Mouse (Mus musculus) lung, embryonic 14.5 days (tissue): Measurements from ENCODE around the gene Clns1a. TPM values are rescaled to one million over a fixed set of nuclear protein-coding genes. Genes with fewer than 3 reads are reported as not detected.

Experiments used
- ATAC-seq: fragments of 200-750 bp; cut with Nextera tagmentation; 2 replicates; pipeline ENCODE4 v1.8.0; 2017; ENCODE audit warnings: mild to moderate bottlenecking, moderate TSS enrichment, moderate library complexity; ENCODE audit not compliant: insufficient read depth
- DNase-seq: peaks from one replicate; pipeline ENCODE4 v3.0.0-alpha.2; 2015
- H3K27ac ChIP-seq: fragments of 300-500 bp; sonication (generic); 2 replicates; pipeline ENCODE4 v1.5.1; 2014; ENCODE audit warnings: low read depth, mild to moderate bottlenecking, moderate library complexity
- H3K27me3 ChIP-seq: fragments of 300-500 bp; sonication (generic); 2 replicates; pipeline ENCODE4 v1.6.1; 2014; ENCODE audit warnings: low read length, control low read depth; ENCODE audit not compliant: insufficient read depth
- H3K36me3 ChIP-seq: fragments of 300-500 bp; sonication (generic); 2 replicates; pipeline ENCODE4 v1.6.1; 2014; ENCODE audit warnings: control low read depth; ENCODE audit not compliant: insufficient read depth
- H3K4me1 ChIP-seq: fragments of 300-500 bp; sonication (generic); 2 replicates; pipeline ENCODE4 v1.6.1; 2014; ENCODE audit warnings: antibody characterized with exemption, control low read depth; ENCODE audit not compliant: insufficient read depth
- H3K4me2 ChIP-seq: fragments of 300-500 bp; sonication (generic); 2 replicates; pipeline ENCODE4 v1.6.1; 2014; ENCODE audit warnings: mild to moderate bottlenecking
- H3K4me3 ChIP-seq: fragments of 300-500 bp; sonication (generic); 2 replicates; pipeline ENCODE4 v1.5.1; 2014; ENCODE audit warnings: low read depth, low read length
- H3K9ac ChIP-seq: fragments of 300-500 bp; sonication (generic); 2 replicates; pipeline ENCODE4 v1.6.1; 2014
- H3K9me3 ChIP-seq: fragments of 300-500 bp; sonication (generic); 2 replicates; pipeline ENCODE4 v1.6.1; 2016; ENCODE audit warnings: low read depth, low read length, control low read depth
- CTCF ChIP-seq: IDR thresholded peaks from 2 replicates; pipeline ENCODE4 v1.5.1; 2016; ENCODE audit warnings: antibody characterized with exemption, low read depth
- WGBS: fragments of 180-500 bp; shearing (Covaris S2); extraction: QIAGEN DNeasy Blood & Tissue Kit; methylation state at CpG from one replicate; pipeline ENCODE4 v1.1.7; 2014; 5-methylcytosine and 5-hydroxymethylcytosine counted together
- polyA plus RNA-seq: library from polyadenylated mRNA; unstranded; fragments of >200 nt; fragmentation: Nextera tagmentation; extraction: Ambion mirVana; gene quantifications from 2 replicates; pipeline ENCODE4 v1.2.1, GENCODE M21; 2014

The Clns1a gene
- polyA plus RNA-seq, 1 experiment from 2014 or later = 213 TPM

GRCm38 (mm10) chr7:97737638-97738456 is 41.4 kb downstream of the Clns1a start, which contains the start of gene Aqp11:
Aqp11 (minus strand) TSS chr7:97738289.
- Histone ChIP-seq H3K4me3 (peak within 1 kb of the TSS; percentile 57), H3K27me3 (peaks cover 10% of the 10 kb centered on the region; the same call in 1 of the 2 replicates), H3K36me3 (no peaks in the 10 kb centered on the region), H3K27ac (0 out of 2 replicates have a peak within 1 kb of the TSS, but pooled peaks have one; percentile 5), H3K4me1 (no peaks in the 10 kb centered on the region), H3K9ac (peak within 1 kb of the TSS; percentile 52), H3K9me3 (no peaks in the 10 kb centered on the region), H3K4me2 (peak within 1 kb of the TSS; percentile 95)
- ATAC-seq (peak; percentile 95), DNase-seq (peak; percentile 95)
- WGBS = under 1% methylated on average over 59 of the region's 64 CpGs
- no peak for TF ChIP-seq CTCF

- Histone ChIP-seq H3K9ac (no peak overlapping the region), H3K9me3 (no peaks in the 10 kb centered on the region), H3K4me3 (no peak overlapping the region), H3K27ac (no peak overlapping the region), H3K4me1 (no peaks in the 10 kb centered on the region), H3K4me2 (no peak overlapping the region), H3K27me3 (peaks cover 10% of the 10 kb centered on the region; the same call in 1 of the 2 replicates), H3K36me3 (no peaks in the 10 kb centered on the region)
- TF ChIP-seq CTCF = no peak
- DNase-seq = peak; percentile 47
- WGBS = 31% methylated on average over 10 of the region's 10 CpGs
- no peak for ATAC-seq
Observed at GRCm38 (mm10) chr7:97740948-97741347, 44.5 kb downstream of the Clns1a start.

- TF ChIP-seq CTCF = no peak
- no peak for ATAC-seq
- Histone ChIP-seq H3K36me3 (no peaks in the 10 kb centered on the region), H3K4me1 (no peaks in the 10 kb centered on the region), H3K27me3 (peaks cover 8% of the 10 kb centered on the region; the same call in 1 of the 2 replicates), H3K27ac (no peak overlapping the region), H3K9ac (no peak overlapping the region), H3K4me3 (no peak overlapping the region), H3K4me2 (no peak overlapping the region), H3K9me3 (no peaks in the 10 kb centered on the region)
- 18% methylated on average over 1 of the region's 1 CpGs for WGBS
- DNase-seq = no peak
Observed at GRCm38 (mm10) chr7:97741756-97742291, 45.4 kb downstream of the Clns1a start.

- H3K36me3 ChIP-seq = no peaks in the 10 kb centered on the region
- H3K9me3 ChIP-seq = no peaks in the 10 kb centered on the region
- 20% methylated on average over 3 of the region's 3 CpGs for WGBS
- no peak overlapping the region for H3K9ac ChIP-seq
- no peak overlapping the region for H3K27ac ChIP-seq
- no peak overlapping the region for H3K4me3 ChIP-seq
- DNase-seq = peak; percentile 85
- no peaks in the 10 kb centered on the region for H3K27me3 ChIP-seq
- TF ChIP-seq CTCF = peak; percentile 79
- 0 out of 2 replicates have a peak, but pooled peaks cover 2% of the 10 kb centered on the region for H3K4me1 ChIP-seq
- no peak for ATAC-seq
- H3K4me2 ChIP-seq = no peak overlapping the region
Observed at GRCm38 (mm10) chr7:97745299-97745698, 48.9 kb downstream of the Clns1a start.

- H3K27ac ChIP-seq = no peak overlapping the region
- H3K4me1 ChIP-seq = 0 out of 2 replicates have a peak, but pooled peaks cover 2% of the 10 kb centered on the region
- H3K36me3 ChIP-seq = no peaks in the 10 kb centered on the region
- DNase-seq = no peak
- ATAC-seq = no peak
- H3K4me2 ChIP-seq = no peak overlapping the region
- 57% methylated on average over 4 of the region's 4 CpGs for WGBS
- no peak for TF ChIP-seq CTCF
- no peaks in the 10 kb centered on the region for H3K27me3 ChIP-seq
- no peak overlapping the region for H3K9ac ChIP-seq
- no peak overlapping the region for H3K4me3 ChIP-seq
- no peaks in the 10 kb centered on the region for H3K9me3 ChIP-seq
Observed at GRCm38 (mm10) chr7:97747176-97747707, 50.8 kb downstream of the Clns1a start.

DNA sequence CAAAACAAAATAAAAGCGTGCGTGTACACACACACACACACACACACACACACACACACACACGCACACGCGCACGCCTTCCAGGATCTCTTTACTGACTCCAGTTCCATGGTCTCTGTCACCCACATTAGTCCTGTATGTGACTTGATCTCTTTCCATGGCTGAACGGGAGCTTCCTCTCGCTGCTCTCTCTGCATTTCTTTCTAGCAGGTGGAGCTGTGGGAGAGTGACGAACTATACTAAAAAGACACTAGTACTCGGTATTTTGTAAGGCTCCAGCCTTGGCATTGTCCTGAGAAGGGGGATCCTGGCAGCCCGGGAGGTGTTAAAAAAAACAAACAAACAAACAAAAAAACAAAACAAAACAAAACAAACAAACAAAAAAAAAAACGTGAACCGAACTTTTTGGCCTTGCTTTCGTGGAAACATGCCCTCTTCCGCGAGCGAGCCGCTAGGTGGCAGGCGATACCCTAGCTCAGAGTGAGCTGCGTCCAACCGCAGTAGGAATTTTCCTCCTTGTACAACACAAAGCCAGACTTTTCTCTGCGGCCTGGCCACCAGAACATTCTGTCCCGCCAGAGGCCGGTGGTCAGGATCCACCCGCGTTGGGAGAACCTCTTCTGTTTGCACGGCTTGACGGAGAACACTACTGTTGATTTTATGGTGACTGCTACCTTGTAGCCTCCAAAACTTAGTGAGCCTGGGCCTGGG is 51.5 kb downstream of the Clns1a start:
- Histone ChIP-seq H3K9ac (peak overlapping the region; percentile 29), H3K27ac (no peak overlapping the region), H3K4me1 (0 out of 2 replicates have a peak, but pooled peaks cover 2% of the 10 kb centered on the region), H3K36me3 (no peaks in the 10 kb centered on the region), H3K4me2 (peak overlapping the region; percentile 53), H3K9me3 (no peaks in the 10 kb centered on the region), H3K27me3 (no peaks in the 10 kb centered on the region), H3K4me3 (no peak overlapping the region)
- WGBS = 26% methylated on average over 28 of the region's 28 CpGs
- peak; percentile 92 for TF ChIP-seq CTCF
- DNase-seq (peak; percentile 95), ATAC-seq (peak; percentile 67)
